9 mouse cellular contexts compared by ENCODE assay signal in genomic region chr16:17832821-17833220, GRCm38 (mm10). TPM values are rescaled to one million over a fixed set of nuclear protein-coding genes. Genes with fewer than 3 reads are reported as not detected.
DNase-seq lines count a peak whose midpoint lies in the region; ATAC-seq and TF ChIP-seq lines count a peak whose summit lies in the region.
"Had no signal": no experiment of that assay in that cellular context is flagged by ENCODE, and none has a peak within 500 bp of the region (broad histone marks: within the 10 kb centered on the region; RNA-seq: fewer than 3 reads in every experiment).

B830017H08Rik (plus strand) TSS chr16:17833121.

- no peak for DNase-seq in layer of hippocampus, adult 2 months (ENCODE audit: low spot score in 2 of 2)
- DNase-seq in layer of hippocampus, adult 18-20 months (ENCODE audit: low spot score in 2 of 2) = no peak
- no peak for DNase-seq in embryo, embryonic 9.5 days (ENCODE audit: extremely low spot score)
- no peak for DNase-seq in ovary, adult 18-20 months (ENCODE audit: low spot score)
- DNase-seq in spleen, adult 12 weeks (ENCODE audit: low spot score) = no peak

- peaks cover 78% of the 10 kb centered on the region for H3K27me3 ChIP-seq in embryonic facial prominence, embryonic 15.5 days
- peaks cover 56% of the 10 kb centered on the region for H3K27me3 ChIP-seq in intestine, embryonic 16.5 days (replicated peaks; ENCODE audit: control insufficient read depth, insufficient read depth, low read length)
- peaks cover 85% of the 10 kb centered on the region for H3K27me3 ChIP-seq in neural tube, embryonic 13.5 days

- H3K4me3 ChIP-seq in layer of hippocampus, adult 2 months = peak within 1 kb of the TSS; percentile 72
- peak within 1 kb of the TSS; percentile 60 for H3K4me3 ChIP-seq in embryonic facial prominence, embryonic 15.5 days (replicated peaks)
- H3K4me3 ChIP-seq in intestine, embryonic 16.5 days (ENCODE audit: low read length) = peak within 1 kb of the TSS; percentile 61
- peak within 1 kb of the TSS; percentile 51 for H3K4me3 ChIP-seq in neural tube, embryonic 13.5 days

- peak within 1 kb of the TSS; percentile 99 for H3K4me2 ChIP-seq in embryonic facial prominence, embryonic 15.5 days (replicated peaks)
- peak within 1 kb of the TSS; percentile 99 for H3K4me2 ChIP-seq in intestine, embryonic 16.5 days (ENCODE audit: low read depth, low read length)
- H3K4me2 ChIP-seq in neural tube, embryonic 13.5 days = peak within 1 kb of the TSS; percentile 73

- no peaks in the 10 kb centered on the region for H3K9me3 ChIP-seq in embryonic facial prominence, embryonic 15.5 days (replicated peaks)
- H3K9me3 ChIP-seq in intestine, embryonic 16.5 days (ENCODE audit: control insufficient read depth, low read length) = no peaks in the 10 kb centered on the region
- H3K9me3 ChIP-seq in neural tube, embryonic 13.5 days = no peaks in the 10 kb centered on the region

- ATAC-seq in embryonic facial prominence, embryonic 15.5 days (ENCODE audit: insufficient number of reproducible peaks, low FRiP score, low TSS enrichment, low read depth) = no peak
- ATAC-seq in intestine, embryonic 16.5 days = no peak
- ATAC-seq in neural tube, embryonic 13.5 days (ENCODE audit: low read depth) = 0 out of 2 replicates have a peak, but pooled peaks have one; percentile 6

- peaks cover 22% of the 10 kb centered on the region for H3K4me1 ChIP-seq in embryonic facial prominence, embryonic 15.5 days
- H3K4me1 ChIP-seq in intestine, embryonic 16.5 days (ENCODE audit: control insufficient read depth, insufficient read depth, low read length) = peaks cover 10% of the 10 kb centered on the region
- peaks cover 37% of the 10 kb centered on the region for H3K4me1 ChIP-seq in neural tube, embryonic 13.5 days (replicated peaks)

- no peak for TF ChIP-seq CTCF in layer of hippocampus, adult 2 months (conservative IDR thresholded peaks at IDR 0.05)

- WGBS in embryonic facial prominence, embryonic 15.5 days = 23% methylated on average over 7 of the region's 7 CpGs
- 30% methylated on average over 7 of the region's 7 CpGs for WGBS in intestine, embryonic 16.5 days
- 22% methylated on average over 7 of the region's 7 CpGs for WGBS in neural tube, embryonic 13.5 days

- no peaks in the 10 kb centered on the region for H3K36me3 ChIP-seq in embryonic facial prominence, embryonic 15.5 days
- H3K36me3 ChIP-seq in intestine, embryonic 16.5 days (ENCODE audit: control insufficient read depth, insufficient read depth, low read length) = no peaks in the 10 kb centered on the region
- H3K36me3 ChIP-seq in neural tube, embryonic 13.5 days = no peaks in the 10 kb centered on the region

- H3K9ac ChIP-seq in embryonic facial prominence, embryonic 15.5 days = peak within 1 kb of the TSS; percentile 50
- peak within 1 kb of the TSS; percentile 64 for H3K9ac ChIP-seq in intestine, embryonic 16.5 days (ENCODE audit: low read depth, low read length)
- peak within 1 kb of the TSS; percentile 79 for H3K9ac ChIP-seq in neural tube, embryonic 13.5 days

- peak within 1 kb of the TSS; percentile 95 for H3K27ac ChIP-seq in layer of hippocampus, adult 2 months
- 0 out of 2 replicates have a peak within 1 kb of the TSS, but pooled peaks have one; percentile 4 for H3K27ac ChIP-seq in embryonic facial prominence, embryonic 15.5 days (replicated peaks)
- no peak within 1 kb of the TSS for H3K27ac ChIP-seq in intestine, embryonic 16.5 days (ENCODE audit: low read length)
- peak within 1 kb of the TSS; percentile 90 for H3K27ac ChIP-seq in neural tube, embryonic 13.5 days (replicated peaks)

RNA-seq across cellular contexts. Expression of gene B830017H08Rik, which starts in this region (rescaled TPM):
- 1 to 10 TPM; 3.2 to 4.5 TPM for total RNA-seq in layer of hippocampus, adult 2 months (2021)
- 1 to 10 TPM; 2.0 to 3.3 TPM for total RNA-seq in layer of hippocampus, adult 18-20 months (2021)
- polyA plus RNA-seq in embryonic facial prominence, embryonic 15.5 days (2015; fragmentation: Nextera tagmentation; extraction: Ambion mirVana) = 0.30 and 0.52 TPM in 2 replicates
- polyA plus RNA-seq in intestine, embryonic 16.5 days (2015; fragmentation: Nextera tagmentation; extraction: Ambion mirVana) = not detected in 2 replicates
- polyA plus RNA-seq in neural tube, embryonic 13.5 days (2015; fragmentation: Nextera tagmentation; extraction: Ambion mirVana) = 1.7 and 1.9 TPM in 2 replicates
- total RNA-seq: liver, adult 2 months had no signal
- polyA plus RNA-seq: liver, adult 2 months had no signal
